Mouse (Mus musculus) neutrophil, adult 59 days (primary cell): ENCODE measurements around the gene Cd33. TPM values are rescaled to one million over a fixed set of nuclear protein-coding genes. Genes with fewer than 3 reads are reported as not detected.

Experiments
- total RNA-seq, 2 experiments: library from RNA; stranded (reverse); gene quantifications; 1 replicate in 1 of 2; 2 replicates in 1 of 2; pipeline ENCODE4 v1.2.4; 2023

The Cd33 gene
- total RNA-seq = 100 to 1,000 TPM; 465 to 478 TPM

GRCm38 (mm10) chr7:43544225-43544977 is at the start of gene Cd33:
Cd33 (minus strand) TSS chr7:43544428.

DNA sequence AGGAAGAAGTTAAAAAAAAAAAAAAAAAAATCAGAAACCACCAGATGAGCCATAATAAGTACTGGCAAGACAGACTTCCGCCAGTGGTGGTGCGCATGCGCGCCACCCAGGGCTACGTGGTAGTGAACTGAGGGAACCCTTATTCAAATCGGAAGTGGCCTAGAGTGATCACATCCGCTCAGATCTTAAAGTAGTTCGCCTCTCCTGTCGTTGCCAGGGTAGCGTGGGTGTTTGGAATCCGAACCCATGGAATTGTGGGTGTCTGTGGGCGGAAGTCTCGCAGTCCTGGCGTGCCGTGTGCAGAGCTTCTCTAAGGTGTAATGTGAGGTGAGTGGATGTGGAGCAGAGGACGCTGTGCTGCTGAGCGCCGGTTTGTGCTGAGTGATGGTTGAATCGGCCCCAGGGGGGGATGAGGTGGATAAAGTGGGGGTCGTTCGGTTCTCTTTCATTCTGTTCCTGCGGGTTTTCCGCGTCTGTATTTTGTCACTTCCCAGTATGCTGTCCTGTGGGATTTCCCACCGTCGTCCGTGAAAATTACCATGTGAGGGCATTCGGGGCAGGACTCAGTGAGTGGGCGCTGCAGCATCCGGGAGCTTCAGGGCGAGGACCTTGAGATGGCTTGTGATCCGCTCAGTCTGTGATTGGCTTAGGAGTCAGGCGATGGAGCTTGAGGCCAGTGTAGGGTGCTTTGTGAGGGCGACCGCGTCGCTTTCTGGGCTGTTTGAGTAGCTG is 35.4 kb upstream of the Cd33 start, which contains the start of gene Zfp719:
TSS of gene Zfp719 (plus strand) at position 171 of the 732 bp plus-strand sequence.

GRCm38 (mm10) chr7:43562006-43562633 is 17.9 kb upstream of the Cd33 start, which contains the start of gene Zfp658:
Zfp658 (plus strand) TSS chr7:43562256.

DNA sequence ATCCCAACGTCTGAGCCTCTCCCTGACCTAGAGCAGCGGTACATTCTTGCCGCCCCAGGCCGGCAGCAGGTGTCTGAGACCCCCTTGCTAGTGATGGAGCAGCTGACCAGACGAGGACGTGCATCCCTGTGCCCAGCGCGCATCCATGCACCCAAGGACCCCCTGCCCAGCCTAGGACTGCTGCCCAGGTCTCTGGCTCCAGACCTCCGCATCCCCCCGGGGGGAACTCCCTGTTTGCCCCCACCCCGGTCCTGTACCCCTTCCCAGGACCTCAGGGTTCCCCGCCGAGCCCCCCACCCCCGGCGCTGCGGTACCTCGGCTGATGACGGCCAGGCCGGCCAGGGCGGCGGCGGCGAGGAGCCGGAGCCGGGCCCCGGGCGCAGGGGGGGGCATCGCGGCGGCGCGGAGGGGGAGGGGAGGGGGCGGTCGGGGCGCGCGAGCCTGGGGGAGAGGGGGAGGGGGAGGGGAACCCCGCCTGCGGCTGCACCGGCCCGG is 54.5 kb downstream of the Cd33 start, which contains the start of gene Iglon5:
TSS of gene Iglon5 (minus strand) at position 445 of the 495 bp plus-strand sequence.

Other genes starting within 250 kb of the Cd33 start
- gene Zfp715, start 231.1 kb downstream of the Cd33 start, total RNA-seq = 10 to 100 TPM; 19.2 to 19.8 TPM
- 10 to 100 TPM; 10.6 to 12.0 TPM for gene Siglecf, start 193.1 kb downstream of the Cd33 start, total RNA-seq
- gene Siglecg, start 136.2 kb downstream of the Cd33 start, total RNA-seq = 10 to 100 TPM; 55.9 to 59.4 TPM
- not detected for gene Lim2, start 116.8 kb downstream of the Cd33 start, total RNA-seq
- gene Nkg7, start 107.4 kb downstream of the Cd33 start, total RNA-seq = 10 to 100 TPM; 31.3 to 31.9 TPM
- under 1 TPM in 1 of 2 experiments, not detected in 1; 0.62 TPM for gene Cldnd2, start 103.6 kb downstream of the Cd33 start, total RNA-seq
- 10 to 100 TPM; 58.6 to 71.6 TPM for gene Etfb, start 100.3 kb downstream of the Cd33 start, total RNA-seq
- not detected for gene Gm45233, start 100.3 kb downstream of the Cd33 start, total RNA-seq
- 10 to 100 TPM in 1 of 2 experiments, 1 to 10 TPM in 1; 8.3 to 14.7 TPM for gene Vsig10l, start 81.3 kb downstream of the Cd33 start, total RNA-seq
- gene Iglon5, start 54.4 kb downstream of the Cd33 start, total RNA-seq = not detected
- gene 4931406B18Rik, start 38.5 kb downstream of the Cd33 start, total RNA-seq = under 1 TPM in 1 of 2 experiments, not detected in 1; 0.18 TPM
- gene Zfp658, start 17.8 kb upstream of the Cd33 start, total RNA-seq = 1 to 10 TPM; 2.5 to 3.0 TPM
- 10 to 100 TPM; 10.9 to 12.6 TPM for gene Zfp719, start 35.2 kb upstream of the Cd33 start, total RNA-seq
- gene Zfp819, start 62.7 kb upstream of the Cd33 start, total RNA-seq = under 1 TPM; 0.62 to 0.78 TPM
- gene Ceacam18, start 90.3 kb upstream of the Cd33 start, total RNA-seq = not detected
- gene Siglece, start 115.7 kb upstream of the Cd33 start, total RNA-seq = 100 to 1,000 TPM; 152 to 169 TPM
- 1 to 10 TPM; 2.7 to 4.6 TPM for gene Ctu1, start 127.6 kb upstream of the Cd33 start, total RNA-seq
- not detected for gene Klk14, start 146.0 kb upstream of the Cd33 start, total RNA-seq
- gene Klk13, start 168.1 kb upstream of the Cd33 start, total RNA-seq = not detected
- gene Klk12, start 224.5 kb upstream of the Cd33 start, total RNA-seq = not detected
- gene Klk11, start 230.2 kb upstream of the Cd33 start, total RNA-seq = not detected
- not detected for gene Klk10, start 236.6 kb upstream of the Cd33 start, total RNA-seq
- gene Klk9, start 247.5 kb upstream of the Cd33 start, total RNA-seq = not detected